Mouse (Mus musculus) layer of hippocampus, postnatal 25 days (tissue): ENCODE measurements at regions not wholly inside any gene's neighbourhood (a gene's known extent, or its start where the extent isn't known, plus 50 kb on each side); places are given as distances from the start of the nearest gene placed in this dataset.
A peak's percentile ranks its signal among the peaks of the same experiment; 100 is the strongest.

Experiments
- DNase-seq, 2 experiments: peaks; one replicate each; pipeline ENCODE4 v3.0.0; 2022; ENCODE audit warnings: mixed read lengths in 2 of 2, low spot score in 1 of 2; ENCODE audit errors: extremely low spot score in 1 of 2

- DNase-seq: no peak
Measured at GRCm38 (mm10) chr13:35453222-35453914, 206.3 kb upstream of the Cdyl start.

DNA sequence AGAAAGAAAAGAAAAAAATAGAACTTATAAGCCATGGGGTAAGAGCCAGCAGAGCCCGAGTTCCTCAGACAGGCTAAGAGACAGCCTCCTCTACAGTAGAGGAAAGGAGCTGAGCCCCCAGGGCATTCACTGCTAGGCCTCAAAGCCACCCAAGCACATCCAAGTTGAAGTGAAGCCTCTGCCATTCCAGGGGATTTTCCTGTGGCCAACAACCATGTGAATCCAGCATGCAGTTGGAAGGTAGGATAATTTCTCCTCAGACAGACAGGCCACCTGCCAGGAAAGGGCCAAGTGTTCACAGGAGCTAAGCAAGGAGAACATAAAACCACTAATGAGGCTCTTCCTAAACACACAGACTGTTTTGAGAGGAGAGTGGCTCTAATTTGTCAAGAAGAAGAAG, 199.6 kb upstream of the Cdyl start:
- DNase-seq: no peak

DNA sequence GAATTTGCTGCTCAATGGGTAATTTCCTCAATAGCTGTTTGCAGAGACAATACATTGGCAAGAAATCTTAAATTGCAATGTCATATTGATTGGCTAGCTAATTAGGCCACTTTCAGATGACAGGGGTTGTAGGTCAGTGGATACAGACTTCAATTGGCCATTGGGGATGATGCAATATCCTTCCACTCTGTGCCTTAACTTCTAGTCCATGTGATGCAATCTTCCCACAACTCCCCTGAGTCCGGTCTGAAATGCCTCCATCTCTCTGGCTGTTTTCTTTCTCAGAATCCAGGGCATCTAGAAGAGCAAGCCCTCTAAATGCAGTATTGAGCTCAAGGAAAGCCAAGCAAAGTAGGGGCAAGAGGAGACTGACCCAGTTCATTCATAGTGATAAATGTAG, 196.4 kb upstream of the Cdyl start:
- DNase-seq: no peak

DNA sequence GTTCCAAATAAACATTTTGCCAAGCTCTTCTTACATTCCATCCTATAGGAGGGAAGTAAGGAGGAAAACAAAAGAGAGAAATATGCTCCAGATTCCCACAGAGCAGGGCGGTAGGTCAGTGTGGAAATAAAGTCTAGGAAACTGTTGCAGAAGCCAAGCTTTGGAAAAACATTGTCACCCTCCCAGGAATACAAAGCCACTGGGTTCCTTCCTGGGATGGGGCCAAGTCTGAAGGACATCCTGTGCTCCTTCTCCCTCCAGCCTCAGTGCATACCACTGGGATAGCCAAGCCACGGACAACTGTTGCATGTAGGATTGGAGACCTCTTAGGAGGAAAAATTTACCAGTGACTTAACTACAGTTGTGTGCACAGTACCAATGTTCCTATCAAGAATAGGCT, 195.8 kb upstream of the Cdyl start:
- DNase-seq: no peak

- peak; percentile 17 to 43 for DNase-seq
Measured at GRCm38 (mm10) chr13:35469361-35470198, 190.1 kb upstream of the Cdyl start.

- no peak for DNase-seq
Measured at GRCm38 (mm10) chr13:35478226-35478625, 181.4 kb upstream of the Cdyl start.

GRCm38 (mm10) chr13:35482340-35482739, 177.3 kb upstream of the Cdyl start:
- no peak for DNase-seq

DNA sequence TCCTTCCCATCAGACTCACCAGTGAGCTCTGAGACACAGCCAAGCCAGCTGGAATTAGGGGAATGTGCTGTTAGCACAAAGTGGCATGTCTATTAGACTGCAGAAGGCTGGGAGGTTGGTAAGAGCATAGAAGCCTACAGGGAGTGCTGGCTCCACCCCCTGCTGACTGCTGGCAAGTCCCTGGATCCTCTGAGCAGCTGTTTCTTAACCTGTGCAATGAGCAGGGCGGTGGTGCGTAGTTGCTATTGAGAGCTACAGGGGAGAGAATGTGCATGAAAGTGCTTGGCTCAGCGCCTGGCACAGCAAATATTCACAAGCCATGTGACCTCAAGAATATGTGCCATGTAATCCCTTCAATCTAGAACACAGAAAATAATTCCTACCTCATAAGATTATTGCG, 173.5 kb upstream of the Cdyl start:
- no peak for DNase-seq

DNA sequence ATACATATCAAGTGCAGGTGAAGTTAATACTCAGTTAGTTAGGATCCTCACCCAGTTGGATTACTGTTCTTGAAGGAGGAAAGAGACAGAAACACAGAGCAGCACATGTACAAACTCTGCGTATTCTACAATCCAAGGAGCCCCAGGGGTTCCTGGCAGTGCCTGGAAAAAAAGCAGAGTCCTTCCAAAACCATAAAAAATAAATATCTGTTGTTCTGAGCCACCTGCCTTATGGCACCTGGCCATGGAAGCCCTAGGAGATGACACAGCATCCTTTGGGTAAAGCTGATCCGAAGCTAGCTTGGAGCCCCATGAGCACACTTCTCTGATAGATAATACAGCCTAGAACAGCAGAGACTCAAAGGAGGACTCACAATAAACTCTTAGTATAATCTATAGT, 159.9 kb upstream of the Cdyl start:
- DNase-seq: no peak

DNA sequence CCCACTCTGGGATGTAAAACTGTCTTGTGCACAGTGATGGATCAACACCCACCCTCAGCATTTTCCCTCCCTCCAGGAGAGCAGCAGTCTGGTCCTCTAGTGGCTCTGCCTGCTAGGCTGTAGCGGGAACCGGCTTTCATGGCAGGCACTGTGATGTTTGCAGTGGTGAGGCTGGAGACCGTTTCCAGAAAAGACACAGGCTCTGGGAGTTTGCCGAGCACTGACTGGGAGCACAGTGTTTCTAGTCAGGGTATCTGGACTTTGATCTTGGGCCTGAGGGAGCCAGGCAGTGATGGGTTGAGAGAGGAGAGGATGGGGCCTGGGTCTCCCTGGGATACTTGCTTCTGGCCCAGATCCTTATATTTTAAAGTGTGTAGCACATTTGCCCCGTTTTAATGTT, 158.7 kb upstream of the Cdyl start:
- no peak for DNase-seq

DNA sequence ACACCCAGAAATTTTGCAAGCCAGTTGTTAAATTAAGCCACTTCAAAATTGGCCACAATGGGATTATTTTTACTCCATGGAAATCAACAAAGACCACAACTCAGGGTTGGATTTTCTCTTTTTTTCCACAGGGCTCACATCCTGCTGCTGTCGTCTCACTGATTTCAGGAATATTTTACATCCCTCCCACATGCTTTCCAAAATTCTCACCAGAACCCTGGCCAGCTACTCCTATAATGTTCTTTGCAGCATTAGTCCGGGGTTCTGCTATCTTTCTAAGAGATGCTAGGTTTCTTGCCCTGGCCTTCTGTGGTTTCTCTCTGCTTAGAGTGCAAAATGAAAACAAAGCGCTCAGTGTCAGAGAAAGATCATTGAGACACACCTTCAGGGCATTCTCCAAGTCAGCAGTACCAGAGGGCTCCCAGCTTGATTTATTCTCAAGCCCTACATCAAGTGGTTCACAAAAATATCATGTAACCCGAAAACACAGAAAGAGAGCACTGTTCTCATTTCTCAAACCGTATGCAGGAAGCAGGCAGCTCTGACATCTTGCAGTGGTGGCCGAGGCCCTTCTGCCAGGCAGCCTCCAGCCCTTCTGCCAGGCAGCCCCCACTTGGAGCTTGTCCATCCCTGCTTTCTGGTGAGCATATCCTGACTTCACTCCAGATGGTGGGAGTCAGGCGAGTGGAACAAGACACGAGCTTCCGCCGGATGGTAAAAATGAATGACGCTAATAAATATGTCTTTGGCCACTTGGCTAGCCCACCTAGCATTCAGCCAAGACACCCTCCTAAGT, 158.1 kb upstream of the Cdyl start:
- peak; percentile 31 to 37 for DNase-seq

- peak in 1 of 2 experiments; percentile 24 for DNase-seq
Measured at GRCm38 (mm10) chr13:35502147-35502522, 157.5 kb upstream of the Cdyl start.

- DNase-seq: peak; percentile 34 to 40
Measured at GRCm38 (mm10) chr13:35503362-35503821, 156.2 kb upstream of the Cdyl start.

DNA sequence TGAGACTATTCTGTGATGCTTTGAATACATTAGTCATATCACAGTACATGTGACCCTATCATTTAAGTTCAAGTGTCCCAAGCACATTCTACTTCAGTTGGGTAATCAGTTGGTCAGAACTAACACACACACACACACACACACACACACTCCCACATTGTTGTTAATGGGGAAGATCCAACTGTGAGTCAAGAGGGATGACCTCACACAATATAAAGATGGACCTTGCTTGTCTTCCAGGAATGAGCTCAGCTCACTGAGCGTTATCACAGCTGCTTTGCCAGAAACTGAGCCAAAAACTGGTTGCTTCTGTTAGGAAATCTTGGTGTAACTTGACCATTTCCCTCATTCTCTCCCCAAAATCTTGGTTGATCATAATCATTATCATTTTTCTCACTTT, 152.4 kb upstream of the Cdyl start:
- no peak for DNase-seq

DNA sequence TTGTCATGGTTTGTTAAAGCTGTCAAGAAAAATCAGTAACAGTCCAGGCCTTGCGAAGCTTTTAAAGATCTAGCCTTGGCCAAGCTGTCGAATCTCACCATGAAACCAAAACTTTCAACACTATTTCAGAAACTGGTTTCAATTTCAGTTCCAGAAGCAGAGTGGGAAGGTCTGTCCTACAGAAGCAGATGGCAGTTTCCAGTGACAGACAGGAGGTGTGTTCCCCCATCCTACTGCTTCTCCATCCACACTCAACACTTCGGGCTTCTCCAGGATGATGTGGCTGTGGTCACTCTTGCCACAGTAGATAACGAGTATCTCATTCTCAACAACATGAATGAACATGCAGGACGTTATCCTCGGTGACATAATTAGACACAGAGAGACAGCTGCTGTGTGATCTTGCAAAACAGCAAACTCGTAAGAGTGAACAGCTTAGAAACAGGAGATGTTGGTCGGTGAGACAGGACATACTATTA, 147.6 kb upstream of the Cdyl start:
- no peak for DNase-seq

- no peak for DNase-seq
Measured at GRCm38 (mm10) chr13:35513120-35513519, 146.5 kb upstream of the Cdyl start.

GRCm38 (mm10) chr13:35515291-35515690, 144.3 kb upstream of the Cdyl start:
- DNase-seq: no peak

- DNase-seq: no peak
Measured at GRCm38 (mm10) chr13:35517692-35518091, 141.9 kb upstream of the Cdyl start.

GRCm38 (mm10) chr13:35522272-35522671, 137.4 kb upstream of the Cdyl start:
- DNase-seq: no peak

- DNase-seq: no peak
Measured at GRCm38 (mm10) chr13:35529577-35529976, 130.1 kb upstream of the Cdyl start.

GRCm38 (mm10) chr13:35537106-35537505, 122.5 kb upstream of the Cdyl start:
- DNase-seq: no peak
